Mouse (Mus musculus): ENCODE results near the gene Rsph6a. TPM values are rescaled to one million over a fixed set of nuclear protein-coding genes. Genes with fewer than 3 reads are reported as not detected.

Rsph6a gene
- polyA plus RNA-seq, 1 experiment from 2014 or later = not detected

DNA sequence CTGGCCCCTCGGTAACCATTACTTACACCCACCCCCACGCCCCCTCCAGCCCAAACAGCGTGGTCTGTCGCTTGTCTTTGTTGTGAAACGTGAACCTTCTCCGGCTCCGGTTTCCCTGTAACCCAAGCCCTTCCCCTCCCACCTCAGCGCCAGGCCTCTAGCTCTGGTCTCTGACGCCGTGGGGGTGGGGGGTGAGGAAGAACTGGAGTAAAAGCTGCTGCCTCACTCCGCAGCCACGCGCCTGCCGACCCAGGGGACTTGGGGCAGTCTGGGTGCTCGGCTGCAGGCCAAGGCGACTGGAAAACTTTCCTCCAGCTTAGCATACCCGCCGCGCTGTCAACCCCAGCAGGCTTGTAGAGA lies 41.2 kb downstream of the Rsph6a start:
- H3K36me3 ChIP-seq = peaks cover 39% of the 10 kb centered on the region
- H3K9me3 ChIP-seq = no peaks in the 10 kb centered on the region
- peak overlapping the region; percentile 88 for H3K4me3 ChIP-seq
- peaks cover 51% of the 10 kb centered on the region for H3K4me1 ChIP-seq
- peaks cover 7% of the 10 kb centered on the region for H3K27me3 ChIP-seq
- WGBS = under 1% methylated on average over 19 of the region's 19 CpGs
- H3K27ac ChIP-seq = peak overlapping the region; percentile 99
- H3K4me2 ChIP-seq (replicated peaks) = peak overlapping the region; percentile 96
- peak overlapping the region; percentile 97 for H3K9ac ChIP-seq
- peak; percentile 17 for ATAC-seq (ENCODE audit: low FRiP score, low read depth)

DNA sequence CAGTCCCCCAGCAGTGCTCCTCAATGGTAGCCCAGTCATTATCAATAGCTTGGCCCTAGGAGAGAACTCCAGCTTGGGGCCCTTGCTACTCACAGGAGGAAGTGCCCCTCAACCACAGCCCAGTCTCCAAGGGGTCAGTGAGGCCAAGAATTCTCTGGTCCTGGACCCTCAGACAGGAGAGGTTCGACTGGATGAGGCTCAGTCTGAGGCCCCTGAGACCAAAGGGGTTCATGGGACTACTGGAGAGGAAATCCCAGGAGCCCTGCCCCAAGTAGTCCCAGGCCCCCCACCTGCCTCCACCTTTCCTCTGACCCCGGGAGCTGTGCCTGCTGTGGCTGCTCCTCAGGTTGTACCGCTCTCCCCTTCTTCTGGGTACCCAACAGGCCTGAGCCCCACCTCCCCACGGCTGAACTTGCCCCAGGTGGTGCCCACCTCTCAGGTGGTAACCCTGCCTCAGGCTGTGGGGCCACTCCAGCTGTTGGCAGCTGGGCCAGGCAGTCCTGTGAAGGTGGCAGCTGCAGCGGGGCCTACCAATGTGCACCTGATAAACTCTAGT lies 42.0 kb downstream of the Rsph6a start:
- Histone ChIP-seq H3K4me2 (replicated peaks) (peak overlapping the region; percentile 96), H3K27me3 (peaks cover 6% of the 10 kb centered on the region), H3K4me1 (peaks cover 50% of the 10 kb centered on the region), H3K9ac (peak overlapping the region; percentile 97), H3K4me3 (peak overlapping the region; percentile 88), H3K36me3 (peaks cover 35% of the 10 kb centered on the region), H3K27ac (peak overlapping the region; percentile 99), H3K9me3 (no peaks in the 10 kb centered on the region)
- ATAC-seq (ENCODE audit: low FRiP score, low read depth) = no peak
- WGBS = 33% methylated on average over 5 of the region's 5 CpGs

DNA sequence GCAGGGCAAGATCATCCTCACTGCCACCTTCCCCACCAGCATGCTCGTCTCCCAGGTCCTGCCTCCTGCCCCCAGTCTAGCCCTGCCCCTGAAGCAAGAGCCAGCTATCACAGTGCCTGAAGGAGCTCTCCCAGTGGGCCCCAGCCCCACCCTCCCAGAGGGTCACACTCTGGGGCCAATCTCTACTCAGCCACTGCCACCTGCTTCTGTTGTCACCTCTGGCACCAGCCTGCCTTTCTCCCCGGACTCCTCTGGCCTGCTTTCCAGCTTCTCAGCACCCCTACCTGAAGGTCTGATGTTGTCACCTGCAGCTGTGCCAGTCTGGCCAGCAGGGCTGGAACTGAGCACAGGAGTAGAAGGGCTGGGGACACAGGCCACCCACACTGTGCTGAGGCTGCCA lies 42.7 kb downstream of the Rsph6a start:
- Histone ChIP-seq H3K4me2 (replicated peaks) (peak overlapping the region; percentile 96), H3K4me3 (peak overlapping the region; percentile 14), H3K36me3 (peaks cover 29% of the 10 kb centered on the region), H3K9me3 (peaks cover under 1% of the 10 kb centered on the region; the same call in 1 of the 2 replicates), H3K4me1 (peaks cover 43% of the 10 kb centered on the region), H3K27ac (no peak overlapping the region), H3K27me3 (no peaks in the 10 kb centered on the region), H3K9ac (peak overlapping the region; percentile 97; the same call in 1 of the 2 replicates)
- WGBS = 60% methylated on average over 2 of the region's 2 CpGs
- ATAC-seq (ENCODE audit: low FRiP score, low read depth) = no peak

DNA sequence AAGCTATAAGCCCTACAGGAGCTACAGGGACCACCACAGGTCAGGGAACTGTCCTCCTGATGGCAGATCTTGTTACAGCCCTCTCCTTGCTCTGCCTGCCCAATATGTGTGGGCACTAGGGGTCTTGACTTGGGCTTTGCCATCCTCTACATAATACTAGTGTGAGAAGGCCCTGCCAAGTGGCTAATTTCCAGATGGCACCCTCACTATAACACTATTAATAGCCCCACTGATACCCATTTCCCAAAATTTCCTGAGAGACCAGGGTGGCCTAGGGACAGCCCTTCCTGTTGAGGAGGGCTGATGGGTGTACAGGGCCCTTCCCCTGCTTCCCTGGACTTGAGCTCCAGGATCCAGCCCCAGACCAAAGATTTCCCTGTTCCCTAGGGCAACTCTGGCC lies 43.4 kb downstream of the Rsph6a start:
- Histone ChIP-seq H3K4me1 (peaks cover 36% of the 10 kb centered on the region), H3K36me3 (peaks cover 32% of the 10 kb centered on the region), H3K4me2 (replicated peaks) (peak overlapping the region; percentile 96; the same call in 1 of the 2 replicates), H3K9me3 (peaks cover 7% of the 10 kb centered on the region), H3K27me3 (no peaks in the 10 kb centered on the region), H3K4me3 (no peak overlapping the region), H3K9ac (no peak overlapping the region), H3K27ac (no peak overlapping the region)
- no peak for ATAC-seq (ENCODE audit: low FRiP score, low read depth)

DNA sequence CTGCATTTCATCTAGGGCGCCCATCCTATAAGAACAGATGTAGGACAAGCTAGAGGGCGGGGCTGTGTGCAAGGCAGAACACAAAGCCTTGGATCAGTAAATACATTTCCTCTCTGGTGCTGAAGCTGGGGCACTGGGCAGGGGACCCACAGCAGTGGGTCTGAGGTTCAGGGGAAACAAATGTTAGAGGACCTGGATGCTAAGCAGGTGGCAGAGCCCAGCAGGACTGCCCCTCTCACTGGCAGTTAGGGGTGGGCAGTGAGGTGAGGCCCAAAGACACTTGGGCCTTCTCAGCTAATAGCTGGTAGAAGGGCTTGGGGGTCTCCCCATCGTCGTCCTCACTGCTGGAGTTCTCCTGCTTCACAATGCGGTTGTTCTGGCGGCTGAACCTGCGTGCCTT lies 44.3 kb downstream of the Rsph6a start:
- Histone ChIP-seq H3K36me3 (peaks cover 33% of the 10 kb centered on the region), H3K9ac (no peak overlapping the region), H3K4me3 (no peak overlapping the region), H3K4me1 (peaks cover 30% of the 10 kb centered on the region), H3K9me3 (peaks cover 12% of the 10 kb centered on the region), H3K27ac (no peak overlapping the region), H3K4me2 (replicated peaks) (no peak overlapping the region), H3K27me3 (no peaks in the 10 kb centered on the region)
- no peak for ATAC-seq (ENCODE audit: low FRiP score, low read depth)
- WGBS = 64% methylated on average over 7 of the region's 7 CpGs

DNA sequence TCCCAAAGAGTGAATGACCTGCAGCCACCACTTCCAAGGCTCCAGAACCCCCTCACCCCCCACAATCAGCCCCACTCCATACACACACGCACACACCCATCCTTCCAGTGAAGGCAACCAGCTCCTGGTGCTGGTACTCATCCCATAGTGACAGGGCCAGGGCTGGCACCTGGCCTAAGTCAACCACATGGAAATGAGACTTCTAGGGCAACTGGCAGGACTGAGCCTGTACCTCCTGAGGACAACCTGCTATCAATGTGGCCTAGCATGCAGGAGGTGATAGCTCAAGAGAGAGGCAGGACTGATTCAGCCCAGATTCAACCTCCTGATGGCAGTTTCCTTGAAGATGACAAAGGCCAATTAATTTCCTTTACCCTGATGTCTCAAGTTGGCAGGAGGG lies 45.8 kb downstream of the Rsph6a start:
- Histone ChIP-seq H3K4me3 (no peak overlapping the region), H3K27me3 (no peaks in the 10 kb centered on the region), H3K4me2 (replicated peaks) (no peak overlapping the region), H3K9ac (no peak overlapping the region), H3K27ac (no peak overlapping the region), H3K9me3 (peaks cover 12% of the 10 kb centered on the region), H3K36me3 (peaks cover 33% of the 10 kb centered on the region), H3K4me1 (peaks cover 30% of the 10 kb centered on the region)
- 67% methylated on average over 1 of the region's 1 CpGs for WGBS
- ATAC-seq (ENCODE audit: low FRiP score, low read depth) = no peak

DNA sequence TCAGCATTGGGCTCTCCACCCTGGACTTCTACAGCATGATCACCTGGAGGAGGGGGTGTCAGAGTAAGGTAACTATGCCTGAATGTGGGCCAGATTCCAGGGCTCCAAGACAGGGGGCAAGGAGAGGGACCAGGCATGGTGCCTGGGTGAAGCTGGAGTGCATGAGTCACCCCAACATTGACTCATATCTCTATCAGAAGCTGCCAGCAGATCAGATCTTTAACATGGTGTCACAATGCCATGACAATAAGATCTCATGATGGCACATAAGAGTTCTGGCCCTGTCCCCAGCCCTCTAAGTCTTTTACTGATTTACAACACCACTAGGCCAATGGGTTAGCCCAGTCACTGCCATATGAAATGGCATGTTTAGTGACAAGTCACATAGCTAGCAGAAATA lies 49.3 kb downstream of the Rsph6a start:
- H3K4me3 ChIP-seq = no peak overlapping the region
- no peak overlapping the region for H3K27ac ChIP-seq
- H3K9ac ChIP-seq = no peak overlapping the region
- H3K4me1 ChIP-seq = peaks cover 1% of the 10 kb centered on the region; the same call in 1 of the 2 replicates
- H3K36me3 ChIP-seq = peaks cover 9% of the 10 kb centered on the region
- no peak overlapping the region for H3K4me2 ChIP-seq (replicated peaks)
- no peak for ATAC-seq (ENCODE audit: low FRiP score, low read depth)
- peaks cover 12% of the 10 kb centered on the region for H3K9me3 ChIP-seq
- H3K27me3 ChIP-seq = no peaks in the 10 kb centered on the region

DNA sequence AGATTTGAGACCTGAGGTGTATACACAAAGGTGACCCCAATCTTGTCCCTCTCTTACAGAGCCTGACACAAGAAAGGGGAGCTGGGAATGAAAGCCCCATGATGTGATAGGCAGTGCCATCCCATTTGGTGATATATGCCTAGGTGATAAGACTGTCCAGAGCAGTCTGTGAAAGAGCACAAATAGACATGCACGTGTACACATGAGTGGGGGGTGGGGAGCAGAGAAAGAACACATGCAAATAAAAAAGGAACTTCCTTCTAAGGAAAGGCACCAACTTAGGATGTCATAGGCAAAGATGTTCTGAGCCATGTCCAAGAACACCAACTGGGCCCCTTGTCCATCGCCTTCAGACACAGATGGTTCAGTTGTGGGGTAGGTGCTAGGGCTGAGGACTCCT lies 50.0 kb downstream of the Rsph6a start:
- no peak overlapping the region for H3K4me2 ChIP-seq (replicated peaks)
- peaks cover 4% of the 10 kb centered on the region; the same call in 1 of the 2 replicates for H3K36me3 ChIP-seq
- H3K27ac ChIP-seq = no peak overlapping the region
- H3K4me1 ChIP-seq = no peaks in the 10 kb centered on the region
- no peak for ATAC-seq (ENCODE audit: low FRiP score, low read depth)
- H3K9me3 ChIP-seq = peaks cover 12% of the 10 kb centered on the region
- 78% methylated on average over 2 of the region's 2 CpGs for WGBS
- H3K27me3 ChIP-seq = no peaks in the 10 kb centered on the region
- no peak overlapping the region for H3K4me3 ChIP-seq
- H3K9ac ChIP-seq = no peak overlapping the region

DNA sequence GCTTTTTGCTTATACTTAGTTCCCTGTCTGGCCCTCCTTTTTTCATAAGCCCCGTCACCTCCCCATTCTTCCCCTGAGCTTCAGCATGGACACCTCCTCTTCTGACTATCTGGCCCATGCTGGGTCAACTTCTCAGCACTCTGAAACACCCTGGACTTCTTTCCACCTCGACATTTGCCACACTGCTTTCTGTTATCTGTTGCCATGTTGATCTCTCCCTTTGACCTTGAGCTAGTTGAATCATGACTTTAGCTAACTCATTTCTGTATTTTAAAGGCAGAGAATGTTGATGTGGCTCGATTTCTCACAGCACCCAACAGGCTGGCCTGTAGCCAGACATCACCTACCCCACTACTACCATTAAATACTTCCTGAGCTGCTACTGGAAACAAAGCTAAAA lies 52.9 kb downstream of the Rsph6a start:
- Histone ChIP-seq H3K36me3 (peaks cover 4% of the 10 kb centered on the region; the same call in 1 of the 2 replicates), H3K27me3 (no peaks in the 10 kb centered on the region), H3K4me1 (no peaks in the 10 kb centered on the region), H3K27ac (no peak overlapping the region), H3K9ac (no peak overlapping the region), H3K4me3 (no peak overlapping the region), H3K4me2 (replicated peaks) (no peak overlapping the region), H3K9me3 (peaks cover 10% of the 10 kb centered on the region)
- 67% methylated on average over 3 of the region's 3 CpGs for WGBS
- no peak for ATAC-seq (ENCODE audit: low FRiP score, low read depth)

DNA sequence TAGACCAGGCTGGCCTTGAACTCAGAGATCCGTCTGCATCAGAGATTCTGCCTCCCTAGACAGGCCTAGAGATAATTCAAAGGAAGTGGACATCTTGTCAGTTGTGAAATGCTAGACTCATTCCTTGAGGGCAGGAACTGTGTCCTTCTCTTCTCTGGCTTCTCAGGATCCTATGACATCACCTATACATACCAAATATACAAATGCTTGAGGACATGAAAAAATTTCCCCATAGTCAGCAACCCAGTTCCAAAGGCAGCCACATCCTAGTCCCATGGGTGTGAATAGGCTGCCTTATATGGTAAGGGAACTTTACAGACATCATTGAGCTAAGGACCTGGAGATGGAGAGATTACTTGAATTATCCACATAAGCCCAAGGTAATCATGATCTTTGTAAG lies 55.1 kb downstream of the Rsph6a start:
- Histone ChIP-seq H3K9ac (no peak overlapping the region), H3K36me3 (no peaks in the 10 kb centered on the region), H3K27me3 (no peaks in the 10 kb centered on the region), H3K4me2 (replicated peaks) (no peak overlapping the region), H3K4me3 (no peak overlapping the region), H3K4me1 (no peaks in the 10 kb centered on the region), H3K9me3 (no peaks in the 10 kb centered on the region), H3K27ac (no peak overlapping the region)
- no peak for ATAC-seq (ENCODE audit: low FRiP score, low read depth)
- 78% methylated on average over 1 of the region's 1 CpGs for WGBS

DNA sequence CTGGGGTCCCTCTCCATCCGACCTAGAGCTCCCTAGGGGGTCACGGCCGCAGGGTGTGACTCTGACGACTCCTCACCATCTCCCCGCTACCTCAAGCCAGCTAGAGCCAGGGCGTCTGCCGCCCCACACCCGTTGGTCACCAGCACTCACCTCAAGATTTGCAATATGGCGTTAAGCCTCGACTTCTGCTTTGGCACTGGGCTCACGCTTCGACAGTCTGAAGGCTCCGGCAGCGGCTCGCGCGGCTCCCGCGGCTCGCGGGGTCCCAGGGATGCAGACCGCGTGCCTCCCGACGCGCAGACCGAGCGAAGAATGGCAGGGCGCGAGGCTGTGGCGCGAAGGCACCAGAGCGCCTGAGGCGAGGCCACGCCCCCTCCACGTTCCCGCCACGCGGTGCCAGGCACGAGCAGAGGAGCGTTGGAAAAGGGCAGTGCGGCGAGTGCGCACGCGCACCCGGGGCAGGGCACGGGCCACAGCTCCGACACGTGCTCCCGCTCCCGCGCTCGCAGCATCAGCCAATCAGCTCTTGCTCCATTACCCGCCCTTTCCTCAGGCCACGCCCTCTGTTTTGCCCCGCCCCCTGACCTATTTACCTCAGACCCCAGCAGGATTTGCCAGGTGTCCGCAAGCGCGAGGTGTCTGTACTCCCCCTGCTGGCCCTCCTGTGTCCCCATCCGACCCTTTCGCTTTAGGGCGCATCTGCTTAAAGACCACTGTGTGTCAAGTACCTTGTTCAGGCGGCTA lies 63.7 kb downstream of the Rsph6a start, which contains the start of gene Gm4969:
Gene Gm4969, minus strand, starts transcription at position 341 of the 744 bp plus-strand sequence.
- H3K9ac ChIP-seq = peak within 1 kb of the TSS; percentile 39
- H3K27ac ChIP-seq = no peak within 1 kb of the TSS
- H3K4me2 ChIP-seq (replicated peaks) = peak within 1 kb of the TSS; percentile 58
- peaks cover 9% of the 10 kb centered on the region; the same call in 1 of the 2 replicates for H3K9me3 ChIP-seq
- 22% methylated on average over 64 of the region's 64 CpGs for WGBS
- no peaks in the 10 kb centered on the region for H3K36me3 ChIP-seq
- H3K4me3 ChIP-seq = peak within 1 kb of the TSS; percentile 32
- ATAC-seq (ENCODE audit: low FRiP score, low read depth) = peak; percentile 41; the same call in 1 of the 2 replicates
- H3K27me3 ChIP-seq = no peaks in the 10 kb centered on the region
- H3K4me1 ChIP-seq = peaks cover 22% of the 10 kb centered on the region

DNA sequence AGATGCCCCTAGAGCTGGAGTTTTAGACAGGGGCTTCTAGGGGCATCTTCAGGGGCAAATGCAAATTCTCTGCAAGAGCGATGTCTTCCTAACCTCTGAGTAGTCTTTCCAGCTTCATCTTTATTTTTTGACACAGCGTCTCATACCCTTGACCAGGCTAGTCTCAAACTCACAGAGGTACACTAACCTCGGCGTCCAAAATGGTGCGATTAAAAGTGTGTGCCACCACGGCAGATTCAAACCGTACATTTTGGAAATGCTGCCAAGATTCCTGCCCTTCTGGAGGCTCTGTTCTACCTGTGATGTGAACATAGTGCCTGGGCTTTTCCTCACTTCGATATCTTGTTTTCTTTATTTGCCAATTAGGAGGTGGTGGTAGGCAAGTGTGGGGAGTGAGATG lies 64.6 kb downstream of the Rsph6a start:
- Histone ChIP-seq H3K4me2 (replicated peaks) (peak overlapping the region; percentile 9; the same call in 1 of the 2 replicates), H3K36me3 (no peaks in the 10 kb centered on the region), H3K9ac (no peak overlapping the region), H3K27ac (no peak overlapping the region), H3K9me3 (peaks cover 9% of the 10 kb centered on the region; the same call in 1 of the 2 replicates), H3K4me3 (no peak overlapping the region; the same call in 1 of the 2 replicates), H3K4me1 (peaks cover 22% of the 10 kb centered on the region), H3K27me3 (no peaks in the 10 kb centered on the region)
- WGBS = 89% methylated on average over 8 of the region's 8 CpGs
- ATAC-seq (ENCODE audit: low FRiP score, low read depth) = peak; percentile 5; the same call in 1 of the 2 replicates
